Mouse (Mus musculus) MEL (cell line): ENCODE measurements around the gene Slc2a13. TPM values are rescaled to one million over a fixed set of nuclear protein-coding genes. Genes with fewer than 3 reads are reported as not detected.

Experiments used
- DNase-seq: peaks from one replicate; pipeline ENCODE4 v3.0.0; 2011; ENCODE audit warnings: low read depth, low spot score
- H3K27ac ChIP-seq: 2 replicates; pipeline ENCODE4 v1.5.1; 2012; ENCODE audit warnings: low read depth, mild to moderate bottlenecking, control low read depth, low read length, moderate library complexity; ENCODE audit not compliant: control insufficient read depth
- H3K27me3 ChIP-seq, 2 experiments: fragments of 150-350 bp in 1 of 2; sonication (generic) in 1 of 2; 2 replicates each; pipeline ENCODE4 v1.6.1; 2012; ENCODE audit warnings: low read length in 2 of 2, mild to moderate bottlenecking in 2 of 2, improper control_type of control experiment in 1 of 2, moderate library complexity in 1 of 2; ENCODE audit not compliant: insufficient read depth in 2 of 2, control insufficient read depth in 1 of 2
- H3K36me3 ChIP-seq, 2 experiments: 2 replicates each; pipeline ENCODE4 v1.6.1; 2012 to 2014; ENCODE audit warnings: low read length in 2 of 2, improper control_type of control experiment in 1 of 2, inconsistent platforms in 1 of 2, mild to moderate bottlenecking in 1 of 2; ENCODE audit not compliant: insufficient read depth in 2 of 2, control insufficient read depth in 1 of 2
- H3K4me1 ChIP-seq, 2 experiments: fragments of 150-350 bp in 1 of 2; sonication (generic) in 1 of 2; 2 replicates each; pipeline ENCODE4 v1.6.1; 2012; ENCODE audit warnings: low read length in 2 of 2, improper control_type of control experiment in 1 of 2, mild to moderate bottlenecking in 1 of 2; ENCODE audit not compliant: insufficient read depth in 2 of 2, control insufficient read depth in 1 of 2
- H3K4me3 ChIP-seq, 2 experiments: fragments of 150-350 bp in 1 of 2; sonication (generic) in 1 of 2; 2 replicates each; pipeline ENCODE4 v1.5.1; 2012; ENCODE audit warnings: low read depth in 2 of 2, low read length in 2 of 2, mild to moderate bottlenecking in 2 of 2, moderate library complexity in 2 of 2, control low read depth in 1 of 2, improper control_type of control experiment in 1 of 2; ENCODE audit not compliant: control insufficient read depth in 1 of 2, insufficient read depth in 1 of 2
- H3K79me2 ChIP-seq: 2 replicates; pipeline ENCODE4 v1.6.1; 2012; ENCODE audit warnings: mild to moderate bottlenecking, low read length, moderate library complexity; ENCODE audit not compliant: control insufficient read depth, poor library complexity, insufficient read depth
- H3K9ac ChIP-seq: 2 replicates; pipeline ENCODE4 v1.6.1; 2012; ENCODE audit warnings: low read depth, mild to moderate bottlenecking, control low read depth, low read length, moderate library complexity; ENCODE audit not compliant: control insufficient read depth, poor library complexity, severe bottlenecking
- H3K9me3 ChIP-seq: fragments of 150-350 bp; sonication (generic); replicated peaks from 2 replicates; pipeline ENCODE4 v1.6.1; 2012; ENCODE audit warnings: mild to moderate bottlenecking, low read length, improper control_type of control experiment, moderate library complexity; ENCODE audit not compliant: insufficient read depth
- CHD2 ChIP-seq: IDR thresholded peaks from 2 replicates; pipeline ENCODE4 v1.6.1; 2011; ENCODE audit warnings: low read length, improper control_type of control experiment
- E2F4 ChIP-seq: IDR thresholded peaks from 2 replicates; pipeline ENCODE4 v1.6.1; 2011; ENCODE audit warnings: low read depth, low read length, improper control_type of control experiment, borderline replicate concordance
- EP300 ChIP-seq, 2 experiments: IDR thresholded peaks; 2 replicates each; pipeline ENCODE4 v1.6.1; 2011; ENCODE audit warnings: improper control_type of control experiment in 2 of 2, low read length in 2 of 2, low read depth in 1 of 2, mild to moderate bottlenecking in 1 of 2
- JUND ChIP-seq: IDR thresholded peaks from 2 replicates; pipeline ENCODE4 v1.6.1; 2011; ENCODE audit warnings: low read depth, mild to moderate bottlenecking, improper control_type of control experiment, low read length
- MAFK ChIP-seq: IDR thresholded peaks from 2 replicates; pipeline ENCODE4 v1.6.1; 2011; ENCODE audit warnings: low read depth, mild to moderate bottlenecking, low read length, improper control_type of control experiment, borderline replicate concordance
- MAX ChIP-seq: IDR thresholded peaks from 2 replicates; pipeline ENCODE4 v1.6.1; 2011; ENCODE audit warnings: low read length, improper control_type of control experiment
- MAZ ChIP-seq: IDR thresholded peaks from 2 replicates; pipeline ENCODE4 v1.6.1; 2012; ENCODE audit warnings: low read depth, mild to moderate bottlenecking, inconsistent platforms, low read length, improper control_type of control experiment
- MYC ChIP-seq: IDR thresholded peaks from 2 replicates; pipeline ENCODE4 v1.6.1; 2011; ENCODE audit warnings: low read depth, mild to moderate bottlenecking, low read length, improper control_type of control experiment, moderate library complexity
- POLR2A ChIP-seq, 2 experiments: IDR thresholded peaks; 2 replicates each; pipeline ENCODE4 v1.6.1; 2011 to 2012; ENCODE audit warnings: low read length in 2 of 2, mild to moderate bottlenecking in 2 of 2, control low read depth in 1 of 2, improper control_type of control experiment in 1 of 2, low read depth in 1 of 2, moderate library complexity in 1 of 2; ENCODE audit not compliant: control insufficient read depth in 1 of 2, insufficient read depth in 1 of 2, poor library complexity in 1 of 2
- POLR2AphosphoS2 ChIP-seq: IDR thresholded peaks from 2 replicates; pipeline ENCODE4 v1.6.1; 2011; ENCODE audit warnings: low read length, improper control_type of control experiment
- POLR2AphosphoS5 ChIP-seq: IDR thresholded peaks from 2 replicates; pipeline ENCODE4 v1.6.1; 2012; ENCODE audit warnings: low read depth, borderline replicate concordance, mild to moderate bottlenecking, inconsistent platforms, low read length, moderate library complexity, mixed read lengths
- RCOR1 ChIP-seq: IDR thresholded peaks from 2 replicates; pipeline ENCODE4 v1.6.1; 2012; ENCODE audit warnings: low read depth, mild to moderate bottlenecking, inconsistent platforms, low read length, improper control_type of control experiment
- SIN3A ChIP-seq: IDR thresholded peaks from 2 replicates; pipeline ENCODE4 v1.6.1; 2012; ENCODE audit warnings: low read length, improper control_type of control experiment, inconsistent platforms
- TBP ChIP-seq: IDR thresholded peaks from 2 replicates; pipeline ENCODE4 v1.8.0; 2011; ENCODE audit warnings: low read depth, low read length, improper control_type of control experiment
- USF1 ChIP-seq: IDR thresholded peaks from 2 replicates; pipeline ENCODE4 v1.6.1; 2014; ENCODE audit warnings: low read depth, mild to moderate bottlenecking, inconsistent platforms, low read length, improper control_type of control experiment, moderate library complexity
- ZMIZ1 ChIP-seq: IDR thresholded peaks from 2 replicates; pipeline ENCODE4 v1.6.1; 2012; ENCODE audit warnings: low read depth, mild to moderate bottlenecking, inconsistent platforms, low read length, improper control_type of control experiment, moderate library complexity
- polyA plus RNA-seq, 2 experiments: library from polyadenylated mRNA; stranded (reverse) in 1 of 2; unstranded in 1 of 2; fragments of >175 nt in 1 of 2; fragments of >200 nt in 1 of 2; gene quantifications; 2 replicates each; pipeline versions ENCODE4 v1.2.1 to v1.2.4; 2012; ENCODE audit warnings: low replicate concordance in 2 of 2, low read depth in 1 of 2; ENCODE audit not compliant: insufficient read length in 2 of 2, insufficient read depth in 1 of 2, missing spikeins in 1 of 2
- total RNA-seq: library from RNA; depleted of rRNA; stranded (reverse); fragments of 300-350 nt; gene quantifications from 2 replicates; pipeline ENCODE4 v1.2.3, GENCODE M21; 2012

Slc2a13 gene
- total and polyA plus RNA-seq, 3 experiments, result not detected

DNA sequence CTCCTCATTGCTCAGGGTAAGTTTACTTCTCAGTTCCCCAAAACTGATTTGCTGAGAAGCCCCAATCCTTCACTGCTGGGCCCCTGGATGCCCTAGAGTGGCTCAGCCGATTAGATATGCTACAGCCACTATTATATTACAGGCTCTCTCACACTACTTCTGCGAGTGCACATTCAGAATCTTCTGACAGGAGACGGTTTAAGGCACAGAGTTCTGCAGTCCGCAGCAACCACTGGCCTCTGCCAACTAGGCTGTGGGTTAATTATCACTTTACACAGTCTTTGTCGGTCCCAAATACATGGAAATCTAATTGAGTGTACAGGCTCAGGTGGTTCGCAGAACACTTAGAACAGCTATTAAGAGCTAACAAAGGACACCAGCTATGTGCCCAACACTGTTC lies 69.8 kb downstream of the Slc2a13 start:
- no peak overlapping the region for H3K9ac ChIP-seq
- no peak overlapping the region for H3K27ac ChIP-seq
- no peak overlapping the region for H3K4me3 ChIP-seq
- no peaks in the 10 kb centered on the region for H3K79me2 ChIP-seq
- no peak for TF ChIP-seq SIN3A
- no peak for TF ChIP-seq MAX
- no peak for TF ChIP-seq RCOR1
- TF ChIP-seq ZMIZ1, result no peak
- TF ChIP-seq E2F4, result no peak
- TF ChIP-seq TBP, result no peak
- no peak for TF ChIP-seq MAZ
- no peak for TF ChIP-seq CHD2
- no peak for TF ChIP-seq MAFK
- TF ChIP-seq POLR2A (IDR thresholded peaks at IDR 0.05; ENCODE audit: control insufficient read depth in 1 of 2, insufficient read depth in 1 of 2, low read depth in 1 of 2, low read length in 2 of 2, poor library complexity in 1 of 2), result no peak
- TF ChIP-seq POLR2AphosphoS5, result no peak
- TF ChIP-seq USF1, result no peak
- no peak for TF ChIP-seq EP300 (IDR thresholded peaks at IDR 0.05; ENCODE audit: low read depth in 1 of 2, low read length in 2 of 2)
- H3K4me1 ChIP-seq, result no peaks in the 10 kb centered on the region
- no peaks in the 10 kb centered on the region for H3K27me3 ChIP-seq
- H3K36me3 ChIP-seq, result no peaks in the 10 kb centered on the region
- DNase-seq, result no peak
- H3K9me3 ChIP-seq, result no peaks in the 10 kb centered on the region

DNA sequence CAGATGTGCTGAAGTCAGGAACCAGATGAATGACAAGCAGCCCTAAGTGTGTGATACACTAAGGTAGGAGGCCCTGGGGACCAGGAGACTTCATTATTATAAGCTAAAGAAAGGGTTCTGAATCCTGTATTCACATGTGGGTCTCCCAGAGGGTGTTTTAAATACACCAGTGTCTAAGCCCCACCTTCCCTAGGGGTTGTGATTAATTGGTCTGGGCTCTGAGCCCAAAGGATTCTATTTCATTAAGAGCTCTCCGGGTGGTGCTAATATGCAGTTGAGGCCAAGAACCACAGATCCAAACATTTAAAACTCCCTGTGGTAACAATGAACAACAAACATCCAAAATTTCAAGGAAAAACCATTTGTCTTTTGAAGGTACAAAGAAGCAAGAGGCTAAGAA lies 70.4 kb downstream of the Slc2a13 start:
- Histone ChIP-seq H3K4me1 (no peaks in the 10 kb centered on the region), H3K9ac (no peak overlapping the region), H3K9me3 (no peaks in the 10 kb centered on the region)
- DNase-seq, result no peak
- TF ChIP-seq JUND, result no peak
- no peak for TF ChIP-seq E2F4
- no peak for TF ChIP-seq ZMIZ1
- TF ChIP-seq EP300 (IDR thresholded peaks at IDR 0.05; ENCODE audit: low read depth in 1 of 2, low read length in 2 of 2), result no peak
- no peak for TF ChIP-seq USF1
- TF ChIP-seq MYC, result no peak
- no peak for TF ChIP-seq MAFK
- TF ChIP-seq, all 39 proteins: peak for 0
- no peaks in the 10 kb centered on the region for H3K79me2 ChIP-seq
- H3K4me3 ChIP-seq, result no peak overlapping the region
- no peak overlapping the region for H3K27ac ChIP-seq
- no peaks in the 10 kb centered on the region for H3K27me3 ChIP-seq
- H3K36me3 ChIP-seq, result no peaks in the 10 kb centered on the region

DNA sequence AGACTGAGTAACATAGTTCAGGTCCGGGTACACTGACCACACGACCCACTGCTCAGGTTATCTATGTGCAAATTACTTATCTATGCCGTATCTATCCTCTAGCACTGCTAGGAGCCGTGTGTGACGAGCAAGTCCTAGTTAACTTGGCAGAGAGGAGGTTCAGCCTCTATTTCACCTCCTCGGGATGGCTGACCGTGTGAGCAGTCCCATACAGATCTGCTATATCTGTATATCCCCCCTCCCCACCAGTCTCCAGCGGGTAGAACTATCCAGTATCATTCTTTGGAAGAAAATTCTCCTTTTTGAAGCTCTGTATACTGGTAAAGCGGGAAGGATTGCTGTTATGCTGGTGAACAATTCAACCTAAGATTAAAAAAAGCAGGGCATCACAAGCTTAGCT lies 70.8 kb downstream of the Slc2a13 start:
- no peaks in the 10 kb centered on the region for H3K9me3 ChIP-seq
- H3K4me3 ChIP-seq, result no peak overlapping the region
- no peak for TF ChIP-seq POLR2AphosphoS2
- TF ChIP-seq, all 39 proteins: peak for 0
- H3K27me3 ChIP-seq, result no peaks in the 10 kb centered on the region
- no peaks in the 10 kb centered on the region for H3K79me2 ChIP-seq
- no peak overlapping the region for H3K9ac ChIP-seq
- H3K27ac ChIP-seq, result no peak overlapping the region
- H3K36me3 ChIP-seq, result no peaks in the 10 kb centered on the region
- DNase-seq, result no peak
- H3K4me1 ChIP-seq, result no peaks in the 10 kb centered on the region
